Mouse (Mus musculus): ENCODE results near the gene Chd6.

DNA sequence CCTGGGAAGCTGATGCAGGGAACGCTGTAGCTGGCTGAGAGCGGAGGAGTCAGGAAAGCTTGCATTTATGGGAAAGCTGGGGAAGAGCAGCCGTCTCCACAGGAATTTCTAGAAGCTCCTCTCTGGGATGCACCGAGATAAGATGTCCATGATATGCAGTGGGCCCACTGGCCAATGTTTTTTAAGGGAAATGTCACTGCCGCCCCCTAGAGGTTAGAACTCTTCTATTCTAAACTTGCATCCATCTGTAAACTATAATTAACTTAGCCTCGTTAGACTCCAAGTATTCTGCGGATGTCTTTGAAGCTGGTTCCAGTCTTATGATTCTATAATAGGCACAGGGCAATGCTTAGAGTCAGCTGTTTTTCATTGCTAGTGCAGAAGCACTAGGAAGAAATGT lies 153.5 kb downstream of the Chd6 start:
- TF ChIP-seq CTCF (IDR thresholded peaks at IDR 0.05; ENCODE audit: low read depth) (peak; percentile 57), EP300 (optimal IDR thresholded peaks at IDR 0.05) (no peak)
